Mouse (Mus musculus): Measurements from ENCODE around the gene Zfp977. TPM values are rescaled to one million over a fixed set of nuclear protein-coding genes. Genes with fewer than 3 reads are reported as not detected.
"Not testable (repeated sequence)": the region's sequence is repeated elsewhere in the genome, so short reads cannot be mapped to it uniquely, and the experiment has no call there.

Zfp977 gene
- 1.3 and 1.7 TPM in 2 replicates for polyA plus RNA-seq (2014; fragmentation: Nextera tagmentation; extraction: Ambion mirVana)

DNA sequence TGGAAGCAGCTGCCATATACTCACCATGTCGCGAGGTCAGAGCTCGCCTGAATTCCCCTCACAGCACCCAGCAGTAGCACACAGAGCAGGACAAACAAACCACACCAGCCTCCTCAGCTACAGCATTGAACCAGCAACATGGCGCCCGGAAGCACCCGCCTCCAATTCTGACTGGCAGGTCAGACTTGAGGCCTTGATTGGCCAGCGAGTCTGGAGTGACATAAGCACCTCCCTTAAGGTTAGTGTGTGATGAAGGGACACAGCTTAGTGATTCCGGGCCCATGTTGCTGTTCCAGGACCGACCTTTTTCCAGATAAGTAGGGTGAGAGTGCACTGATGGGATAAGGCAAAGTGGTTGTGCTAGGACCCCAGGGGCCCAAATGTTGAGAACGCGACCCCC lies at the start of gene Zfp977:
TSS of gene Zfp977 (minus strand) at position 135 of the 400 bp plus-strand sequence.
- WGBS, result 93% methylated on average over 11 of the region's 11 CpGs
- H3K9me3 ChIP-seq (ENCODE audit: control insufficient read depth, low read length); H3K4me3 ChIP-seq (ENCODE audit: low read depth, low read length): not testable (repeated sequence)

DNA sequence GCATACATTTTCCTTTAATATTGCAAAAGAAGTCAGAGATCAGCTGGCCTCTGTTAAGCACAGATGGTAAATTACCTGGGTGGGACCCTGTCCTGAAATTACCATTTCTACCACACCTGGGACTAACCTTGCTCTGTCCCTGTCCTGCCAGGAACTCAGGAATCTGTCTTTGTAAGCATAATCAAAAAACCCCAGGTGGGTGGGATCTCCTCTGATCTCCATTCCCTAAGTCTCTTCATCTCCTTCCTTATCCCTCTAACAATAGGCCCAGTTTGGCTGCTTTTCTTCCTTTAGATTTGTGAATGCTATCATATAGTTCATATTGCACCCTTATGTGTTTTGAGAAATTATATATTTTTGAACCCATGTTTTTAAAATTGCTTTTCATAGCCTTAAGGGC lies 38.7 kb upstream of the Zfp977 start:
- H3K9me3 ChIP-seq (ENCODE audit: control insufficient read depth, low read length); H3K36me3 ChIP-seq (ENCODE audit: control insufficient read depth, insufficient read depth, low read length); DNase-seq (ENCODE audit: low spot score); H3K4me1 ChIP-seq (replicated peaks; ENCODE audit: control insufficient read depth, insufficient read depth, low read length); H3K27ac ChIP-seq (ENCODE audit: low read depth, low read length); H3K4me2 ChIP-seq (replicated peaks; ENCODE audit: low read depth, low read length); H3K9ac ChIP-seq (ENCODE audit: low read depth, low read length); H3K27me3 ChIP-seq (ENCODE audit: control insufficient read depth, insufficient read depth, low read length); ATAC-seq (ENCODE audit: low FRiP score); H3K4me3 ChIP-seq (ENCODE audit: low read depth, low read length): not testable (repeated sequence)

More for the DNA sequence above, at the start of gene Zfp977:
- not testable (repeated sequence) for H3K4me1 ChIP-seq (replicated peaks; ENCODE audit: control insufficient read depth, insufficient read depth, low read length); ATAC-seq (ENCODE audit: low FRiP score); H3K27ac ChIP-seq (ENCODE audit: low read depth, low read length); H3K27me3 ChIP-seq (ENCODE audit: control insufficient read depth, insufficient read depth, low read length); H3K9ac ChIP-seq (ENCODE audit: low read depth, low read length); DNase-seq (ENCODE audit: low spot score); H3K4me2 ChIP-seq (replicated peaks; ENCODE audit: low read depth, low read length); H3K36me3 ChIP-seq (ENCODE audit: control insufficient read depth, insufficient read depth, low read length)

DNA sequence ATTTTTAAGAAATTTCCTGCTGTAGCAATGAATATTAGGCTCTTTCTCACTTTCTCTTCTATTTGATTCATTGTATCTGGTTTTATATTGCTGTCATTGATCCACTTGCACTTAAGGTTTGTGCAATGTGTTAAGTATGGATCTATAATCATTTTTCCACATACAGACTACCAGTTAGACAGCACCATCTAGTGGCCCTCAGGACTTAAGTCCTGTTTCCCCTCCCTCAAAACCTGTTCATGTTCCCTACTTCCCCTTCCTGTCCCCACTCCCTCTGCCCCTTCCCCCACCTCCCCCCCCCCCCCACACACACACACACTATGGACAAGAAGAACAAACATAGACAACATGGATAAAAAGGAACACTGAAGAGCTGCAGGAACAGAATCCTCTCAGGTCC lies 3.3 kb upstream of the Zfp977 start:
- not testable (repeated sequence) for H3K4me3 ChIP-seq (ENCODE audit: low read depth, low read length); H3K27ac ChIP-seq (ENCODE audit: low read depth, low read length); H3K27me3 ChIP-seq (ENCODE audit: control insufficient read depth, insufficient read depth, low read length); H3K9ac ChIP-seq (ENCODE audit: low read depth, low read length); H3K9me3 ChIP-seq (ENCODE audit: control insufficient read depth, low read length); H3K4me2 ChIP-seq (replicated peaks; ENCODE audit: low read depth, low read length); H3K4me1 ChIP-seq (replicated peaks; ENCODE audit: control insufficient read depth, insufficient read depth, low read length); DNase-seq (ENCODE audit: low spot score); H3K36me3 ChIP-seq (ENCODE audit: control insufficient read depth, insufficient read depth, low read length); ATAC-seq (ENCODE audit: low FRiP score)

DNA sequence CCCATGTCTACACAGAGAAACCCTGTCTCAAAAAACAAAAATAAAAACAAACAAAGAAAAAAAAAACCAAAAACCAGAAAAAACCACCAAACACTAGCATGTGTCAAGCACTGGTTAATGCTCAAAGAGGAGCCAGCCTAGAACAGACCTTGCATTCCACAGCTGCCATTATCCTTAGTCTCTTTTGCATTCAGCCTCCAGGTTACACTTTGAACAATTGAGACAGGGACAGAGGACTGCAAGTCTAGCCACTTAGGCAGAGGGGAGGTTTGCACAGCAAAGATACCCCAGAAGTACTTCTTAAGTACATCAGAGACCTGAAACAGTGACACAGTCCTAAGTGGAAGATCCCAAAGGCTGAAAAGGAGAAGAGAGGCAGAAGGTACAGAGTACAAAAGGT lies 1.0 kb downstream of the Zfp977 start:
- not testable (repeated sequence) for DNase-seq (ENCODE audit: low spot score); H3K27me3 ChIP-seq (ENCODE audit: control insufficient read depth, insufficient read depth, low read length); ATAC-seq (ENCODE audit: low FRiP score); H3K4me3 ChIP-seq (ENCODE audit: low read depth, low read length); H3K9ac ChIP-seq (ENCODE audit: low read depth, low read length); H3K4me1 ChIP-seq (replicated peaks; ENCODE audit: control insufficient read depth, insufficient read depth, low read length); H3K36me3 ChIP-seq (ENCODE audit: control insufficient read depth, insufficient read depth, low read length); H3K4me2 ChIP-seq (replicated peaks; ENCODE audit: low read depth, low read length); H3K27ac ChIP-seq (ENCODE audit: low read depth, low read length); H3K9me3 ChIP-seq (ENCODE audit: control insufficient read depth, low read length)

DNA sequence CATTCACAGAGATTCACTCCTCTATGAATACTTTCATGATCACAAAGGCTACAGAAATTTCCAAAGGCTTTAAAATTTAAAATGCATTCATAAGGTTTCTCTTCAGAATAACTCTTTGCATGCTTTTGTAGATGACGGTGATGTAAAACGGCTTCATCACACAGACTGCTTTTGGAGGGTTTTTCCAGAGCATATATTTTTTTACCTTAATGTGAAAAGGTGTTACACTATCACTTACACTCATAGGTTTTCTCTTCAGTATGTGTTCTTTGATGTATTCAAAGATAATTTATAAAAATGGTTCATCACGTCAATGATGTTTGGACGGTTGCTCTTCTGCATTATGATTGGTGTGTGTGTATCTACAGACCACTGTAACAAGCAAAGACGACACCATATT lies 13.9 kb downstream of the Zfp977 start, which contains the start of gene Gm21028:
TSS of gene Gm21028 (minus strand) at position 101 of the 400 bp plus-strand sequence.
- ATAC-seq (ENCODE audit: low FRiP score) (no peak), DNase-seq (ENCODE audit: low spot score) (no peak)
- Histone ChIP-seq H3K9ac (ENCODE audit: low read depth, low read length) (no peak within 1 kb of the TSS), H3K4me1 (replicated peaks; ENCODE audit: control insufficient read depth, insufficient read depth, low read length) (no peaks in the 10 kb centered on the region), H3K27me3 (ENCODE audit: control insufficient read depth, insufficient read depth, low read length) (no peaks in the 10 kb centered on the region), H3K36me3 (ENCODE audit: control insufficient read depth, insufficient read depth, low read length) (no peaks in the 10 kb centered on the region), H3K4me3 (ENCODE audit: low read depth, low read length) (no peak within 1 kb of the TSS), H3K9me3 (ENCODE audit: control insufficient read depth, low read length) (0 out of 2 replicates have a peak, but pooled peaks cover 5% of the 10 kb centered on the region), H3K27ac (ENCODE audit: low read depth, low read length) (no peak within 1 kb of the TSS), H3K4me2 (replicated peaks; ENCODE audit: low read depth, low read length) (no peak within 1 kb of the TSS)
- 93% methylated on average over 5 of the region's 5 CpGs for WGBS

DNA sequence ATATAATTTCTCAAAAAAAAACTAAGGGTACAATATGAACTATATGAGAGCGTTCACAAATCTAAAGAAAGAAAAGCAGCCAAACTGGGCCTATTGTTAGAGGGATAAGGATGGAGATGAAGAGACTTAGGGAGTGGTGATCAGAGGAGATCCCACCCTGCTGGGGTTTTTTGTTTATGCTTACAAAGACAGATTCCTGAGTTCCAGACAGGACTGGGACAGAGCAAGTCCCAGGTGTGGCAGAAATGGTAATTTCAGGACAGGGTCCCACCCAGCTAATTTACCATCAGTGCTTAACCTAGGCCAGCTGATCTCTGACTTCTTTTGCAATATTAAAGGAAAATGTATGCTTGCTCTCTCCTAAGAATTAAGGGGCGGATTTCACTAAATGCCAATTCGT lies 40.6 kb downstream of the Zfp977 start:
- Histone ChIP-seq H3K36me3 (ENCODE audit: control insufficient read depth, insufficient read depth, low read length) (no peaks in the 10 kb centered on the region), H3K9ac (ENCODE audit: low read depth, low read length) (no peak overlapping the region), H3K9me3 (ENCODE audit: control insufficient read depth, low read length) (no peaks in the 10 kb centered on the region), H3K4me3 (ENCODE audit: low read depth, low read length) (no peak overlapping the region), H3K4me1 (replicated peaks; ENCODE audit: control insufficient read depth, insufficient read depth, low read length) (no peaks in the 10 kb centered on the region), H3K27ac (ENCODE audit: low read depth, low read length) (no peak overlapping the region), H3K27me3 (ENCODE audit: control insufficient read depth, insufficient read depth, low read length) (no peaks in the 10 kb centered on the region), H3K4me2 (replicated peaks; ENCODE audit: low read depth, low read length) (no peak overlapping the region)
- DNase-seq (ENCODE audit: low spot score) (no peak), ATAC-seq (ENCODE audit: low FRiP score) (no peak)
- 85% methylated on average over 3 of the region's 3 CpGs for WGBS

Other genes starting within 250 kb of the Zfp977 start
- gene 4933421I07Rik, start 144.4 kb downstream of the Zfp977 start, polyA plus RNA-seq (2014; fragmentation: Nextera tagmentation; extraction: Ambion mirVana), result not detected in 2 replicates
- 11.0 and 13.2 TPM in 2 replicates for gene Zfp141, start 86.8 kb downstream of the Zfp977 start, polyA plus RNA-seq (2014; fragmentation: Nextera tagmentation; extraction: Ambion mirVana)
- not detected in 2 replicates for gene Gm21028, start 14.0 kb downstream of the Zfp977 start, polyA plus RNA-seq (2014; fragmentation: Nextera tagmentation; extraction: Ambion mirVana)
- 1.9 TPM in 2 replicates for gene Zfp976, start 50.0 kb upstream of the Zfp977 start, polyA plus RNA-seq (2014; fragmentation: Nextera tagmentation; extraction: Ambion mirVana)
- gene Zfp975, start 100.2 kb upstream of the Zfp977 start, polyA plus RNA-seq (2014; fragmentation: Nextera tagmentation; extraction: Ambion mirVana), result 8.5 and 8.9 TPM in 2 replicates
- gene Gm17067, start 134.5 kb upstream of the Zfp977 start, polyA plus RNA-seq (2014; fragmentation: Nextera tagmentation; extraction: Ambion mirVana), result not detected in 2 replicates
- not detected in 2 replicates for gene Vmn2r62, start 201.0 kb upstream of the Zfp977 start, polyA plus RNA-seq (2014; fragmentation: Nextera tagmentation; extraction: Ambion mirVana)

All from hindbrain, embryonic 11.5 days (tissue).